Mouse (Mus musculus) splenic B cell, adult 2 months (primary cell): ENCODE data around the gene Olfr90.
A peak's percentile ranks its signal among the peaks of the same experiment; 100 is the strongest.

ENCODE experiments used
- DNase-seq: peaks from one replicate; pipeline ENCODE4 v3.0.0-alpha.2; 2011; ENCODE audit warnings: low read depth, low spot score
- H3K27me3 ChIP-seq: 2 replicates; pipeline ENCODE4 v1.6.1; 2012; ENCODE audit warnings: mild to moderate bottlenecking, low read length, moderate library complexity, mixed read lengths; ENCODE audit not compliant: control insufficient read depth, poor library complexity, insufficient read depth, severe bottlenecking
- H3K36me3 ChIP-seq: 2 replicates; pipeline ENCODE4 v1.6.1; 2012; ENCODE audit warnings: mild to moderate bottlenecking, low read length, moderate library complexity, mixed read lengths; ENCODE audit not compliant: control insufficient read depth, poor library complexity, insufficient read depth, severe bottlenecking

Olfr90 gene

DNA sequence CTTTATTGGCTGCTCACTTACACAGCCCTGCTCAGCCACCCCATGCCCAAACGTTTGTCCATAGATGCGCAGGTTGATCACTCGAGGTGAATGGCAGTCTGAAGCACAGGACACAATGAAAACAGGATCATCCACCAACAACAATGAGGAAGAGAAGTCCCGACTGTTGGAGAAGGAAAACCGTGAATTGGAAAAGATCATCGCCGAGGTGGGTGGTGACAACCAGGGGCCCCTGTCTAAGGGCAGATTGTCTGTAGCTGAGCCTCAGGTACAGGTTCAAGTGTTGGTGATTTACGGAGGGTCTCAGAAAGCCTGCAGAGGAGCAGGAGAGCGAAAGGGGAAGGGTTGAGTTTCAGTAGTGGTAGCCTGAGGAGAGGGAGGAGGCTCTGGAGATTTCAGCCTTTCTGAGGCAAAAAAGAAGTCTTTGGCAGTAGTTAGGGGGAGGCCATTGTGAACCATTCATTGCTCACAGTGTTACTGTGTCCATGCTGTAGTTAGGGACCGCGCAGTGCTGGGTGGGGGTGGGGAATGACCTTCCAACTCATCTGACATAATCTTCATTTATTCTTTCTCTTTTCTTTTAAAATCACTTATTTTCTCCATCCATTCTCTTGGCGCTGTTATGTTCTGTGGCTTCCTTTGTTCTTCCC is 16.1 kb downstream of the Olfr90 start:
- Histone ChIP-seq H3K27me3 (no peaks in the 10 kb centered on the region), H3K36me3 (no peaks in the 10 kb centered on the region)
- no peak for DNase-seq

DNA sequence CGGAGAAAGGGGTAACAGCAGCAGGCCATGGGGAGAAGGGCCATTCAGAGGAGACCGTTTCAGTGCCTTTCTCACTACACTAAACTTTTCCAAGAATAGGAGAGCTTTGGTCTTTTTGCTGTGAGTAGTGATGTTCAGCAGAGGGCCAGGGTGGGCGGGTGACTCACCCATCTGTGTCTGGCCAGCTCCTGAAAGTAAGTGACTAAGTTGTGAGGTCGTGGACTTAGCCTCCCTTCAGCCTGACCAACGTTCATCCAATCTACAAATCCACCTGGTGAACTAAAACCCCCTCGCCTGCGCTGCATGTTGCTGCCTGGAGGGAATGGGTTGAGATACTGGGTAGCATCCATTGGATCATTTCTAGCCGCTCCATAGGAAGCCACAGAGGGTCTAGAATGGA is 18.2 kb downstream of the Olfr90 start:
- DNase-seq = no peak
- H3K27me3 ChIP-seq = no peaks in the 10 kb centered on the region
- H3K36me3 ChIP-seq = no peaks in the 10 kb centered on the region

DNA sequence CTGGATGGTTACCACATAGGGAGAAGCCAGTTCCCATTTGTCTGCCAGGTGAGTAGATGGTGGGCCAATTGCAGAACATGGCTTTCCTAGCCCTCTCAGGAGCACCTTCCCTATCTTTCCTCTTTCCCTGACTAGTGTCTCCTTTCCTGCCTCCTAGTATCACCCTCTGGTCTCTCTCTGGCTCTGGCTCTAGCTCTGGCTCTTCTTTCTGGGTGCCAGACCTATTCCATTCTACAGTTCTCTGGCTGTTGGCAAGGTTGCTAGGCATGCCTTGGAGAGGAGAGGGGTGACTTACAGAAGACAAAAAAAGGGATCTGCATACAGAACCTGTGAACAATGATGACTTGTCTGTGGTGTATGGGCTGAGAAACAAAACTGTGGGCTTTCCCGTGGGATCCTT is 20.4 kb downstream of the Olfr90 start:
- no peak for DNase-seq
- no peaks in the 10 kb centered on the region for H3K27me3 ChIP-seq

DNA sequence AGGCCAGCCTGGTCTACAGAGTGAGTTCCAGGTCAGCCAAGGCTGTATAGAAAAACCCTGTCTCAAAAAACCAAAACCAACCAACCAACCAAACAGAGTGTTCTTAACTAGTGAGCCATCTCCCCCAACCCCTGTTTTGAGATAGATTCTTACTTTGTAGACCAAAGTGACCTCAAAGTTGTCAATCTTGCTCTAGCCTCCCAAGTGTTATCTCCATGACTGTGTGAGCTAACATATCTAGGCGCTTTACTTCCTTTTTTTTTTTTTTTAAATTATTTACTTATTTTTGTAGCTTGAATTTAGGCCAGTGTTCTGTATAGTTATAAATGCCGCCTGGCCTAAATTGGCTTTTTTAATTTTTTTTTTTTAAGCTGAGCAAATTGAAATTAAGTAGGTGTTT is 22.3 kb downstream of the Olfr90 start:
- no peak for DNase-seq
- Histone ChIP-seq H3K27me3 (no peaks in the 10 kb centered on the region), H3K36me3 (0 out of 2 replicates have a peak, but pooled peaks cover 2% of the 10 kb centered on the region)

More for the DNA sequence above, 20.4 kb downstream of the Olfr90 start:
- H3K36me3 ChIP-seq = 0 out of 2 replicates have a peak, but pooled peaks cover 2% of the 10 kb centered on the region

DNA sequence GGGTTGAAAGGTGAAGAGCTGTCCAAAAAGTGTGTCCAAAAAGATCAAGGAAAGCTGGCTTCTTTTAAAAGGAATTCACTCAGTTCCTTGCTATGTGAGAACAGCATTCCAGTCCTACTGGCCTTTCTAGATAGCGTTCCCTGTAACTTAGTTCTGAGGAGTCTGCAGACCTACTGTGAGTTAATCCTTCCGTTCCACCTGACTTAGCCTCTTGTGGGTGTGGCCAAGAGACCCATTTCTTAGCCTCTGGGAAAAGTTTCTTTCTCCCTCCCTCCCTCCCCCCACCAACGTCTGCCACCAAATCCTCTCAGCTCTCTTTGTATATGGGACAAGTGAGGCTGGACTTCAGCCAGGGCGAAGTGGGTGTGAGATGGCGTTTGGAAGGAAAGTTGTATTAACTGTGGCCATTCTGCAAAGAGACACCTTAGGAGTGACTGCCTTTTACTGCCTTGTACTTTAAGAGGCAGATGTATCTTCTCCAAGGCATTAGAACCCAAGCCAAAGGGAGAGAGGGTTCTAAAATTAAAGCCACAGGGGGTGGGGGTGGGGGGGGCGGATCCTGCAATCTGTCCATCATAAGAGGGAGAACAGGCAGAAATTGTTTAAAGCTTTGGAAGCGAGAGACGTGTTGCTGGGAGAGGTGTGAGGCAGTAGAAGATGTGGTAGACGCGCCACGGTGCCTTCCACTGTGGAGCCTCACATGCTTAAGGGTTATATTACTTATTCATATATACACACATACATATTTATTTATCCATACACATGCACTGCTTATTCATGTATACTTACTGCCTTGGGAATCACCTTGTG is 24.4 kb downstream of the Olfr90 start:
- Histone ChIP-seq H3K27me3 (no peaks in the 10 kb centered on the region), H3K36me3 (0 out of 2 replicates have a peak, but pooled peaks cover 2% of the 10 kb centered on the region)
- no peak for DNase-seq

DNA sequence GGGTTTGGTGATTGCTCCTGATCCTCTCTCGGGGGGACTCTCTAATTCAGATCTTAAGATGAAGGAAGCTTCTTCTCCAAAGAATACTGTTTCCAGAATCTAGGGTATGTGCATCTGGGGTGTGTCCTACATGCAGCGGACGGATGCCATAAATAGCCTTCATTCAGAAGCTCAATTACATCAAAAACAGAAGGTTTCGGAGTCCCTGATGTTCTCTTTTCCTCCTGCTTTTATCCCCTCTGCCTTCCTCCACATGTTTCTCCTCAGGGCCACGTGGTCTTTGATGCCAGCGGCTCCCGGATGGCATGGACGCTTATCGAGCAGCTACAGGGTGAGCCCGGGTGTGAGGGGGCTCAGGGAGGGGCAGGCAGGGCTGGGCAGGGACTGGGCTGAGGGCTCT is 25.2 kb downstream of the Olfr90 start:
- 0 out of 2 replicates have a peak, but pooled peaks cover 2% of the 10 kb centered on the region for H3K36me3 ChIP-seq
- no peaks in the 10 kb centered on the region for H3K27me3 ChIP-seq
- DNase-seq = no peak

DNA sequence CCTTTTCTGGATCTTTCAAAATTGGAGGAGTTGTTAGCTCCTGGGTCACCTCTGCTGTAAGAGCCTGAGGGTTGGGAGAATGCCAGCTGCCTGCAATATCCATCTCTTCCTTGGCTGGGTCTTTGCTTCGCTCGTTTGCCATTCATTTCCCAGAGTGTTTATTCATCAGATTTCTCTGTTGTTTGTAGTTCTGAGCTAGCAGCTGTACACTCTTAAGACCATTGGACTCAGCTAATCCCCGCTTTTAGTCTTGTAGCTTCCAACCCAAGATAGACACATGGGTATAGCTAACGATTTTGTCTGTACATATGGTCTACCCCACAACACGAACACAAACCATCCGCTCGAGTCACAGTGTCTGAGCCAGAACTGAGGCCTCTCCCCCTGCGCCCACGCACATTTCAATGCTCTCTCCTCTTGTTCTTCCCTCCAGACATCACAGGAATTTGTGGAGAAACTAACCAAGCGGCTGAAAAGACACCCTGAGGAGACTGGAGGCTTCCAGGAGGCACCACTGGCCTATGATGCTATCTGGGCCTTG is 26.1 kb downstream of the Olfr90 start:
- no peak for DNase-seq
- Histone ChIP-seq H3K27me3 (no peaks in the 10 kb centered on the region), H3K36me3 (0 out of 2 replicates have a peak, but pooled peaks cover 2% of the 10 kb centered on the region)

DNA sequence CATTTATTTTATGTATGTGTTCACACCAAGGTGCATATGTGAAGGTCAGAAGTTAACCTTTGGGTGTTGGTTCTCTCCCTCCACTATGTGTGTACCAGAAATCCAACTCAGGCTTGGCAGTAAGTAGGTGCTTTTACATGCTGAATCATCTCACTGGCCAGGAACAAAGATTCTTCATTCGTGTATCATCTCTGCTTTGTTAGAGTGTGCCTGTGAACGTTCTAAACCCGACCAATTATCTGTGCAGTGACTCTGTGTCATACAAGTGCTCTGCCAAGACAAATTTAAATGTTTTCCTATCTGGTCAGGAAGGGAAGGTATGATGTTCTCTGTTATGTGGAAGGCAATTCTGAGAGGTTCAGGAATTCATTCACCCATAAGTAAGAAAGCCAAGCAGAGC is 26.9 kb downstream of the Olfr90 start:
- DNase-seq = no peak
- Histone ChIP-seq H3K27me3 (no peaks in the 10 kb centered on the region), H3K36me3 (0 out of 2 replicates have a peak, but pooled peaks cover 2% of the 10 kb centered on the region)

DNA sequence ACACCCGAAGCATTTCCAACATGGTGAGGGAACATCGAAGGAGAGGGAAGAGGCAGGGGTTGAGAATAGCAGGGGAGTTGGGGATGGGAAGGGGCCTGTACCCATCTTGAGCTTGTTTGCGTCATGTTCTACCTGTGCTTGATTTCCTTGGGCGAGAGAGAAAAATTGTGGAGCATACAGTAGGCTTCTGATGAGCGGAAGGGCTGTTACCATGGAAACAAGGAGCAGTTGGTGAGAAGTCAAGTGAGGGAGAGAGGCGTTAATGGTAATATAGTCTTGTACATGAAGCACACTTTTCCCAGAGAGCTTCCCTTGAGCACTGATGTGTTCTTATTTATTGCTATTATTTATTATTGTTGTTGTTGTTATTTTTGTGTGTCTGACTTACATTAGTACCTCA is 31.3 kb downstream of the Olfr90 start:
- Histone ChIP-seq H3K36me3 (no peaks in the 10 kb centered on the region; the same call in 1 of the 2 replicates), H3K27me3 (no peaks in the 10 kb centered on the region)
- DNase-seq = no peak

DNA sequence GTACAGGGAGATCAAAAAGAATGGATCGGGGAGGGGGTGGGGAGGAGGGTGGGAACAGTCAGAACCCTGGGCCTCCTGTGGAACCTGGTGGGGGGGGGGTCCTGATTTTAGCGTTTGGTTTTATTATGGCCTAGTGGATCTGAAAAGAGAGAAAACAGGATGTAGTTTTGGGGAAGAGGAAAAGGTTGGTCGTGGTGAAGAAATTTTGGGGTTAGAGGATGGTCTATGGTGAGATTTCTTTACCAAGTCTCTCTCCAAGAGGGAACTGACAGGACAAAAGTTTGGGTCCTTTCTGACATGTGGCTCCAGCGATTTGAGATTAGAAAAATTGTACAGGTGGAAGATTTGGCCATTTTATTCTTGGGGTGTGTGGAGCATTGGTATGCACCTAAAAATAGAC is 36.6 kb downstream of the Olfr90 start:
- no peaks in the 10 kb centered on the region for H3K27me3 ChIP-seq
- DNase-seq = no peak
- no peaks in the 10 kb centered on the region; the same call in 1 of the 2 replicates for H3K36me3 ChIP-seq

DNA sequence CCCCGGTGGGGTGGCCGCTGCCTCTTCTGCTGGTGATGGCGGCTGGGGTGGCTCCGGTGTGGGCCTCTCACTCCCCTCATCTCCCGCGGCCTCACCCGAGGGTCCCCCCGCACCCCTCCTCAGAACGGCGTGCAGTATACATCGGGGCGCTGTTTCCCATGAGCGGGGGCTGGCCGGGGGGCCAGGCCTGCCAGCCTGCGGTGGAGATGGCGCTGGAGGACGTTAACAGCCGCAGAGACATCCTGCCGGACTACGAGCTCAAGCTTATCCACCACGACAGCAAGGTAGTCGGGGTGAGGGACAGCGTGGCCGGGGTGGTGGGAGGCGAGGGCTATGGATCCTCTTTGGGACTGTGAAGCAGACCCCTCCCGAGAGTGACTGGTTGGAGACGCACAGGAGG is 37.4 kb downstream of the Olfr90 start:
- DNase-seq = no peak
- H3K27me3 ChIP-seq = no peaks in the 10 kb centered on the region
- H3K36me3 ChIP-seq = no peaks in the 10 kb centered on the region; the same call in 1 of the 2 replicates

DNA sequence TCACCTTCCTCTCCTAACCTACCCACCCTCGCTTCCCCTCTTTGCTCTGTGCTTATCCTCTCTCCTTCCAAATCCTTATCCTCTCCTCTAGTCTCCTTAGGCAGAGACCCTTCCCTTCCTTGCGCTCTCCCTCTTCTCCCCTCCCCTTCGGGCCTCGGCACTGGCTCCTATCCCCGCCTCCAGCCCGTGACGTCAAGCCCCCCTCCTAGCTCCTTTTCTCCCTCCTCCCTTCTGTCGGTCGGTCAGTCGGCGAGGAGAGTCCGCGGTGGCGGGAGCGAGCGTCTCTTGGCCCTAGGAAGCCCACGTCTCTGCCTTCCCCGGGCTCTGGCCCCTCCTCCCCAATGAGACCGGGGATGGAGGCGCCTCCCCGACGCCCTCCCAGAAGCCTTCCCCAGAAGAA is 37.9 kb downstream of the Olfr90 start:
- peak; percentile 30 for DNase-seq
- no peaks in the 10 kb centered on the region for H3K27me3 ChIP-seq
- no peaks in the 10 kb centered on the region; the same call in 1 of the 2 replicates for H3K36me3 ChIP-seq

DNA sequence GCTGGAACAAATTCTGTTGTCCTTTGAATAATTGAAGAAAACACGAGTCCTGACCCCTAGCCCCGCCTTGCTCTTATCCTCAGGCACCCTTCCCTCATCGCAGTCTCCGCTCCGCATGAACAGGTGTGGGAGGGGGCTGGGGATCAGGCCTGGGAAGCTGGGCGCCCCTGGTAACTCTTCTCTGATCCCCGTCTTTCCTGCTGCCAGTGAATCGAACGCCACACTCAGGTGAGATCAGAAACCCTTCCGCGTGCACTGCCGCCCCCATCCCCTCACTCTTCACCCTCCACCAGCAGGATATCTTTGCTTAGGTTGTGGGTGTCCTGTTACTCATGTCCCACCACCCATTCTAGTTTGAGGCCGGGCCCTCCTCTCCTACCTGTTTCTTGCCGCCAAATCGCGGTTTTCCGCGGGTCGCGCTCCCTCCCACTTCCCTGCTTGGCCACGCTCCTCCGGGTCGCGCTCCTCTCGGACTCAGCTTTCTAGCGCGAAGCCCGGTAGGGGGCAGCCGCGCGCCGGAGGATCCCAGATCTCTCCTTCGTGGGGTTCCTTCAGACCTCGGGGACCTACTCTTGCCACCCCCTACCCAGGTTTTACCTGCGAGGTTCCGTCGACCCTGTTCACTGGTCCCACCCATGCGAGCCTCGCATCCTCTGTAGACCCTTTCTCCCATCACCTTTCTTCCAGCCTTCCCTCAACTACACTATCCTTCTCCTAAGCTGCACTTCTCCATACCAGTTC is 38.6 kb downstream of the Olfr90 start:
- Histone ChIP-seq H3K27me3 (no peaks in the 10 kb centered on the region), H3K36me3 (no peaks in the 10 kb centered on the region; the same call in 1 of the 2 replicates)
- DNase-seq = peak; percentile 41

DNA sequence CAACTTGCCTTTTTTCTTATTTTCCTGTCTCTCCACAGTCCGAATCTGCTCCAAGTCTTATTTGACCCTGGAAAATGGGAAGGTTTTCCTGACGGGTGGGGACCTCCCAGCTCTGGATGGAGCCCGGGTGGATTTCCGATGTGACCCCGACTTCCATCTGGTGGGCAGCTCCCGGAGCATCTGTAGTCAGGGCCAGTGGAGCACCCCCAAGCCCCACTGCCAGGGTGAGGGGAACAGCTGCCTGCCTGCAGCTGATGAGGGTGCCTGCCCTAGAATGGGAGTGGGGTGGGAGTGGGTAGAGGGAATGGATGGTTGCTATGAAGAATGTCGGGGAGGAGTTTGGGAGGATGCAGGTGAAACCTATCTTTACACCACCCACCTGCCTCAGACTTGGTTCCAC is 39.9 kb downstream of the Olfr90 start:
- DNase-seq = no peak
- Histone ChIP-seq H3K27me3 (no peaks in the 10 kb centered on the region), H3K36me3 (no peaks in the 10 kb centered on the region)
